Mouse (Mus musculus): ENCODE data around the gene Stk32c.

DNA sequence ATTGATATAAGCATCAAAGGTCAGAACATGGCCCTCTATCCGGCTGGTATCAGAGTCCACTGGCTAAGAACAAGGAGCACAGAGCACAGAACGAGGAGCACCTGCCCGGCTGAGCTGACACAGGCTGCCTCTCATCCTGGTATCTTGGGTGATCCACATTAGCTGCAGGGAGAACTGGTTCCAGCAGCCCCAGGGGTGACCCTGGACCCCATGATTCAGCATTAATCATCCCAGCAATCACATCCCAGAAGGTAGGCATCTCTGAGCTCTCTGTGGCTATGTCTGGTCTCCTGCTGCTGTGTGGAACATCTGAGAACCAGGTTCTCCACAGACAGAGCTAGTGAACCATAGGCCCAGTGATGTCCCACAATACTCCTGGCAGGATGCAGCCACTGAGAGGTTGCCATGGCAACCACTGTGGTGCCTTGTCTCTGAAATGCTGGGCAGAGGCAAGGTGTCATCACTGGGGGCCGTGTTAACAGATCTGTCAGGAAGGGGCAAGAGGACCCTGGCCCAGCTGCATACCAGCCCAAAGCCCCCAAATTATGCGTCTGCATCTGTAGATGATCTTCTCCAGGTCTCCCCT lies 76.1 kb downstream of the Stk32c start:
- no peak for TF ChIP-seq TAL1 (IDR thresholded peaks at IDR 0.05; ENCODE audit: low read length)
- no peak for TF ChIP-seq MAFK (IDR thresholded peaks at IDR 0.05; ENCODE audit: borderline replicate concordance, low read depth, low read length)
- no peak for TF ChIP-seq BHLHE40 (IDR thresholded peaks at IDR 0.05; ENCODE audit: borderline replicate concordance, low read depth, low read length)
- TF ChIP-seq USF1 (IDR thresholded peaks at IDR 0.05; ENCODE audit: low read depth, low read length), result no peak
- TF ChIP-seq MYC (IDR thresholded peaks at IDR 0.05; ENCODE audit: low read depth, low read length), result no peak
- no peak for TF ChIP-seq CTCF (IDR thresholded peaks at IDR 0.05 in 2 of 3, conservative IDR thresholded peaks at IDR 0.05 in 1 of 3; ENCODE audit: control insufficient read depth in 1 of 3, insufficient read depth in 1 of 3, low read depth in 2 of 3, low read length in 3 of 3, poor library complexity in 1 of 3, severe bottlenecking in 1 of 3)
- no peak for TF ChIP-seq HCFC1 (IDR thresholded peaks at IDR 0.05; ENCODE audit: low read depth, low read length)
- TF ChIP-seq NRF1 (IDR thresholded peaks at IDR 0.05; ENCODE audit: insufficient read depth, low read depth, low read length, poor library complexity, severe bottlenecking), result no peak
- no peak for TF ChIP-seq POLR2AphosphoS2 (IDR thresholded peaks at IDR 0.05; ENCODE audit: low read length)
- no peak for TF ChIP-seq POLR2A (IDR thresholded peaks at IDR 0.05; ENCODE audit: control insufficient read depth in 1 of 2, insufficient read depth in 1 of 2, low read depth in 1 of 2, low read length in 2 of 2, poor library complexity in 1 of 2)
- TF ChIP-seq TBP (IDR thresholded peaks at IDR 0.05; ENCODE audit: low read depth, low read length), result no peak

Measured in MEL (cell line).